Mouse (Mus musculus): Measurements from ENCODE around the gene Dkk2.
A peak's percentile ranks its signal among the peaks of the same experiment; 100 is the strongest.

Gene Dkk2

GRCm38 (mm10) chr3:132125227-132125740 is 40.2 kb downstream of the Dkk2 start:
- no peak for DNase-seq (ENCODE audit: low spot score)

- no peak for DNase-seq (ENCODE audit: low spot score)
Measured at GRCm38 (mm10) chr3:132129730-132130274, 44.7 kb downstream of the Dkk2 start.

GRCm38 (mm10) chr3:132130781-132131180 is 45.7 kb downstream of the Dkk2 start:
- no peak for DNase-seq (ENCODE audit: low spot score)

- no peak for DNase-seq (ENCODE audit: low spot score)
Measured at GRCm38 (mm10) chr3:132131939-132132338, 46.8 kb downstream of the Dkk2 start.

- DNase-seq (ENCODE audit: low spot score), result no peak
Measured at GRCm38 (mm10) chr3:132134502-132134901, 49.4 kb downstream of the Dkk2 start.

GRCm38 (mm10) chr3:132137802-132138378 is 52.8 kb downstream of the Dkk2 start:
- DNase-seq (ENCODE audit: low spot score), result no peak

- DNase-seq (ENCODE audit: low spot score), result no peak
Measured at GRCm38 (mm10) chr3:132141031-132141430, 55.9 kb downstream of the Dkk2 start.

- no peak for DNase-seq (ENCODE audit: low spot score)
Measured at GRCm38 (mm10) chr3:132149446-132150025, 64.4 kb downstream of the Dkk2 start.

GRCm38 (mm10) chr3:132158817-132159216 is 73.7 kb downstream of the Dkk2 start:
- DNase-seq (ENCODE audit: low spot score), result no peak

- DNase-seq (ENCODE audit: low spot score), result no peak
Measured at GRCm38 (mm10) chr3:132168911-132169310, 83.8 kb downstream of the Dkk2 start.

- no peak for DNase-seq (ENCODE audit: low spot score)
Measured at GRCm38 (mm10) chr3:132186888-132187552, 101.9 kb downstream of the Dkk2 start.

GRCm38 (mm10) chr3:132201950-132202349 is 116.9 kb downstream of the Dkk2 start:
- no peak for DNase-seq (ENCODE audit: low spot score)

- no peak for DNase-seq (ENCODE audit: low spot score)
Measured at GRCm38 (mm10) chr3:132202665-132203064, 117.6 kb downstream of the Dkk2 start.

- DNase-seq (ENCODE audit: low spot score), result peak; percentile 86
Measured at GRCm38 (mm10) chr3:132207469-132207868, 122.4 kb downstream of the Dkk2 start.

GRCm38 (mm10) chr3:132211260-132211659 is 126.2 kb downstream of the Dkk2 start:
- DNase-seq (ENCODE audit: low spot score), result no peak

- DNase-seq (ENCODE audit: low spot score), result no peak
Measured at GRCm38 (mm10) chr3:132219977-132220487, 134.9 kb downstream of the Dkk2 start.

GRCm38 (mm10) chr3:132227622-132228021 is 142.5 kb downstream of the Dkk2 start:
- DNase-seq (ENCODE audit: low spot score), result no peak
